Mouse (Mus musculus) ovary, adult 18-20 months (tissue): ENCODE data around the gene H2al2c.
"Not testable (repeated sequence)": the region's sequence is repeated elsewhere in the genome, so short reads cannot be mapped to it uniquely, and the experiment has no call there.

Experiments
- DNase-seq: peaks from one replicate; pipeline ENCODE4 v3.0.0; 2022; ENCODE audit warnings: low spot score, mixed read lengths

H2al2c gene

GRCm38 (mm10) chrY:2598799-2599198, at the start of gene H2al2c:
Gene H2al2c (plus strand): TSS chrY:2599099.
- not testable (repeated sequence) for DNase-seq
